Comparison of ENCODE assay signal across 7 mouse cellular contexts in the genomic region with DNA sequence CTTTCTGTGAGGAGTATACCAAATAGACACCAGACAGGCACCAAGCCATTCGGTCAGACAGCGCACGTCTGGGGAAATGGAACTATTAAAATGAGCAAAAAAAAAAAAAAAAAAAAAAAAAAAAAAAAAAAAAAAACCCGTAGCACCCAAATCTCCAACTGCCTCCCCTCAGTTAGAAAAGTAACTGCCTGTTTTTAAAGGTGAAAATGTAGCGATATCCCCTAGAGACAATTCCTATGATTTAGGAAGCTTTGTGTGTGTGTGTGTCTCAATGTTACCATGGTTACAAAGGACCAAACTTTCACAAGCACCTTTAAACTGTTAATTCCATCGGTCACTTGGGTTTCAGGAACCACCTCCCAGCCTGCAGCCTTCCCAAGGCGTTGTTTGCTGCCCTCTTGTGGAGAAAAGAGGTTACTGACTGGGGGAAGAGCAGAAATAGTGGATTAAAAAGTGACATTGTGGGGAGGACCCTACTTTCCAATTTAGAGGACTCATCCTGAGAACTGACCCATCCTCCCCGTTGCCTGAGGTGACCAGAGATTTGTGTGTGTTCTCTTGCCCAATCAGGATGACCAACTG. TPM values are rescaled to one million over a fixed set of nuclear protein-coding genes. Genes with fewer than 3 reads are reported as not detected.
A peak's percentile ranks its signal among the peaks of the same experiment; 100 is the strongest.
DNase-seq lines count a peak whose midpoint lies in the region; ATAC-seq lines count a peak whose summit lies in the region.

No protein-coding gene starts in this region.

- no peaks in the 10 kb centered on the region for H3K4me1 ChIP-seq in limb, embryonic 11.5 days (ENCODE audit: control insufficient read depth, insufficient read depth, low read length)

- H3K27me3 ChIP-seq in limb, embryonic 11.5 days (ENCODE audit: control insufficient read depth, insufficient read depth, low read length), result no peaks in the 10 kb centered on the region

- no peaks in the 10 kb centered on the region for H3K36me3 ChIP-seq in limb, embryonic 11.5 days (ENCODE audit: control insufficient read depth, insufficient read depth, low read length)

- H3K9me3 ChIP-seq in limb, embryonic 11.5 days (ENCODE audit: control insufficient read depth, low read length), result no peaks in the 10 kb centered on the region

- no peak overlapping the region for H3K4me3 ChIP-seq in limb, embryonic 11.5 days (ENCODE audit: low read depth, low read length)

- no peak overlapping the region for H3K9ac ChIP-seq in limb, embryonic 11.5 days (ENCODE audit: low read length)

- H3K4me2 ChIP-seq in limb, embryonic 11.5 days (ENCODE audit: low read depth, severe bottlenecking), result no peak overlapping the region

- peak; percentile 18 for DNase-seq in ovary, postnatal 10 days (ENCODE audit: low spot score)
- DNase-seq in ovary, adult 18-20 months (ENCODE audit: low spot score), result no peak
- DNase-seq in adrenal gland, adult 2 months, result peak; percentile 53
- peak; percentile 81 for DNase-seq in embryo, embryonic 10 days (ENCODE audit: low spot score)
- DNase-seq in hindlimb bud, embryonic 11.5 days (ENCODE audit: extremely low spot score, low read depth, low spot score), result peak; percentile 60
- DNase-seq in limb, embryonic 11.5 days (ENCODE audit: low spot score), result peak; percentile 69
- peak; percentile 56 to 75 for DNase-seq in right cerebral cortex, adult 2 months (ENCODE audit: low spot score in 2 of 2)

- ATAC-seq in limb, embryonic 11.5 days (ENCODE audit: insufficient number of reproducible peaks, low FRiP score, low TSS enrichment, low read depth), result no peak

- no peak overlapping the region for H3K27ac ChIP-seq in limb, embryonic 11.5 days (replicated peaks; ENCODE audit: low read depth, low read length)

- 37% methylated on average over 8 of the region's 8 CpGs for WGBS in limb, embryonic 11.5 days

RNA-seq across cellular contexts. Expression of gene Fam19a4, which starts 53.6 kb away (rescaled TPM):
- 1 to 10 TPM in 1 of 2 experiments, under 1 TPM in 1; 0.98 to 1.6 TPM for total RNA-seq in adrenal gland, adult 2 months (2021)
- polyA plus RNA-seq in adrenal gland, adult 2 months (2012; rRNA removed), result 0.11 and 0.37 TPM in 2 replicates
- 0.74 and 0.81 TPM in 2 replicates for polyA plus RNA-seq in limb, embryonic 11.5 days (2014; fragmentation: Nextera tagmentation; extraction: Ambion mirVana)
